Mouse (Mus musculus) E14TG2a.4 (cell line): ENCODE data around the gene Xpo1.
A peak's percentile ranks its signal among the peaks of the same experiment; 100 is the strongest.

Source experiments
- CTCF ChIP-seq: conservative IDR thresholded peaks from 2 replicates; pipeline ENCODE4 v1.5.1; 2014; ENCODE audit warnings: low read length
- NANOG ChIP-seq: IDR thresholded peaks from 2 replicates; pipeline ENCODE4 v1.6.1; 2014; ENCODE audit warnings: borderline replicate concordance, low read length, mixed read lengths
- POU5F1 ChIP-seq: IDR thresholded peaks from 2 replicates; pipeline ENCODE4 v1.6.1; 2014; ENCODE audit warnings: low read length, borderline replicate concordance

DNA sequence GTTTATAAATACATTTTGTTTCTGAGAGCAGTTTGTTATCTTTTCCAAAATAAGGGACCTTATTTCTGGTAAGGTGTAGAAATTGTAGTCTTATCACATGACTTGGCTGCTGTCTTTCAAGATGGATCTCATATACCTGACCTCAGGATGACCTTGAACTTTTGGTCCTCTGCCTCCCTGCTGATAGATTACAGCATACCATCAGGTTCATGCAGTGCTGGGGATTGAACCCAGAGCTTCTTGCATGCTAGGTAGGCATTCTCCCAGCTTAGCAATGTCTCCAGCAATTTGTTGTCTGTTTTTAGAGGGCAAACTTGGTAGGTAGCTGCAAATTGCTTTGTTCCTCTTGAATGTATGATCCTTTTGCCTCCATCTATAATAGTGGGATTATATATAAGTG lies 9.1 kb downstream of the Xpo1 start:
- TF ChIP-seq CTCF (no peak), NANOG (peak; percentile 82), POU5F1 (no peak)
